Mouse (Mus musculus) lung, embryonic 15.5 days (tissue): Measurements from ENCODE around the gene Slc4a4. TPM values are rescaled to one million over a fixed set of nuclear protein-coding genes. Genes with fewer than 3 reads are reported as not detected.
A peak's percentile ranks its signal among the peaks of the same experiment; 100 is the strongest.

ENCODE experiments used
- ATAC-seq: fragments of 200-750 bp; cut with Nextera tagmentation; 2 replicates; pipeline ENCODE4 v1.8.0; 2017; ENCODE audit warnings: moderate number of reproducible peaks, borderline replicate concordance; ENCODE audit not compliant: low FRiP score, low TSS enrichment; ENCODE audit errors: extremely low read depth
- H3K27ac ChIP-seq: fragments of 300-500 bp; sonication (generic); 2 replicates; pipeline ENCODE4 v1.5.1; 2015; ENCODE audit warnings: moderate library complexity, mild to moderate bottlenecking, inconsistent platforms
- H3K27me3 ChIP-seq: fragments of 300-500 bp; sonication (generic); 2 replicates; pipeline ENCODE4 v1.6.1; 2015; ENCODE audit warnings: inconsistent platforms
- H3K36me3 ChIP-seq: fragments of 300-500 bp; sonication (generic); 2 replicates; pipeline ENCODE4 v1.6.1; 2015; ENCODE audit warnings: inconsistent platforms
- H3K4me1 ChIP-seq: fragments of 300-500 bp; sonication (generic); 2 replicates; pipeline ENCODE4 v1.6.1; 2015; ENCODE audit warnings: inconsistent platforms
- H3K4me2 ChIP-seq: fragments of 300-500 bp; sonication (generic); 2 replicates; pipeline ENCODE4 v1.6.1; 2015; ENCODE audit warnings: inconsistent platforms, mild to moderate bottlenecking, moderate library complexity
- H3K4me3 ChIP-seq: fragments of 300-500 bp; sonication (generic); 2 replicates; pipeline ENCODE4 v1.5.1; 2015; ENCODE audit warnings: mild to moderate bottlenecking, inconsistent platforms
- H3K9ac ChIP-seq: fragments of 300-500 bp; sonication (generic); 2 replicates; pipeline ENCODE4 v1.6.1; 2015; ENCODE audit warnings: inconsistent platforms
- H3K9me3 ChIP-seq: fragments of 300-500 bp; sonication (generic); 2 replicates; pipeline ENCODE4 v1.6.1; 2016; ENCODE audit warnings: inconsistent platforms
- WGBS: fragments of 180-500 bp; shearing (Covaris S2); methylation state at CpG from one replicate; pipeline ENCODE4 v1.1.7; 2015; 5-methylcytosine and 5-hydroxymethylcytosine counted together
- polyA plus RNA-seq: library from polyadenylated mRNA; unstranded; fragments of >200 nt; fragmentation: Nextera tagmentation; extraction: Ambion mirVana; gene quantifications from 2 replicates; pipeline ENCODE4 v1.2.1, GENCODE M21; 2015

The Slc4a4 gene
- polyA plus RNA-seq, 1 experiment from 2014 or later, result 5.4 TPM

GRCm38 (mm10) chr5:88964685-88965290 is 78.2 kb downstream of the Slc4a4 start:
- no peak overlapping the region for H3K27ac ChIP-seq
- H3K4me2 ChIP-seq, result no peak overlapping the region
- 0 out of 2 replicates have a peak, but pooled peaks cover 7% of the 10 kb centered on the region for H3K4me1 ChIP-seq
- WGBS, result 55% methylated on average over 6 of the region's 6 CpGs
- H3K9me3 ChIP-seq, result no peaks in the 10 kb centered on the region
- H3K27me3 ChIP-seq, result no peaks in the 10 kb centered on the region
- H3K4me3 ChIP-seq, result no peak overlapping the region
- ATAC-seq, result peak; percentile 65; the same call in 1 of the 2 replicates
- H3K36me3 ChIP-seq, result no peaks in the 10 kb centered on the region
- no peak overlapping the region for H3K9ac ChIP-seq

- Histone ChIP-seq H3K4me1 (0 out of 2 replicates have a peak, but pooled peaks cover 3% of the 10 kb centered on the region), H3K36me3 (no peaks in the 10 kb centered on the region), H3K4me3 (no peak overlapping the region), H3K4me2 (no peak overlapping the region), H3K9me3 (no peaks in the 10 kb centered on the region), H3K9ac (no peak overlapping the region), H3K27ac (no peak overlapping the region), H3K27me3 (no peaks in the 10 kb centered on the region)
- ATAC-seq, result no peak
- 89% methylated on average over 4 of the region's 4 CpGs for WGBS
Measured at GRCm38 (mm10) chr5:88966507-88966906, 79.9 kb downstream of the Slc4a4 start.

GRCm38 (mm10) chr5:88968923-88969639 is 82.5 kb downstream of the Slc4a4 start:
- no peaks in the 10 kb centered on the region for H3K27me3 ChIP-seq
- no peaks in the 10 kb centered on the region for H3K9me3 ChIP-seq
- H3K36me3 ChIP-seq, result no peaks in the 10 kb centered on the region
- H3K4me1 ChIP-seq, result 0 out of 2 replicates have a peak, but pooled peaks cover 3% of the 10 kb centered on the region
- H3K4me2 ChIP-seq, result no peak overlapping the region
- WGBS, result 26% methylated on average over 11 of the region's 11 CpGs
- H3K4me3 ChIP-seq, result no peak overlapping the region
- H3K27ac ChIP-seq, result no peak overlapping the region
- no peak for ATAC-seq
- H3K9ac ChIP-seq, result no peak overlapping the region

- no peak overlapping the region for H3K9ac ChIP-seq
- H3K9me3 ChIP-seq, result no peaks in the 10 kb centered on the region
- no peaks in the 10 kb centered on the region for H3K36me3 ChIP-seq
- H3K4me3 ChIP-seq, result no peak overlapping the region
- no peak overlapping the region for H3K27ac ChIP-seq
- ATAC-seq, result no peak
- no peaks in the 10 kb centered on the region for H3K27me3 ChIP-seq
- H3K4me2 ChIP-seq, result no peak overlapping the region
- H3K4me1 ChIP-seq, result 0 out of 2 replicates have a peak, but pooled peaks cover 3% of the 10 kb centered on the region
Measured at GRCm38 (mm10) chr5:88971554-88971953, 84.9 kb downstream of the Slc4a4 start.

- H3K9me3 ChIP-seq, result no peaks in the 10 kb centered on the region
- no peak overlapping the region for H3K27ac ChIP-seq
- H3K4me1 ChIP-seq, result 0 out of 2 replicates have a peak, but pooled peaks cover 3% of the 10 kb centered on the region
- WGBS, result 42% methylated on average over 7 of the region's 7 CpGs
- no peak overlapping the region for H3K4me3 ChIP-seq
- H3K4me2 ChIP-seq, result no peak overlapping the region
- ATAC-seq, result no peak
- H3K27me3 ChIP-seq, result no peaks in the 10 kb centered on the region
- H3K9ac ChIP-seq, result no peak overlapping the region
- H3K36me3 ChIP-seq, result no peaks in the 10 kb centered on the region
Measured at GRCm38 (mm10) chr5:88972277-88972676, 85.7 kb downstream of the Slc4a4 start.

- H3K27ac ChIP-seq, result no peak overlapping the region
- H3K4me3 ChIP-seq, result no peak overlapping the region
- no peaks in the 10 kb centered on the region for H3K9me3 ChIP-seq
- H3K4me1 ChIP-seq, result 0 out of 2 replicates have a peak, but pooled peaks cover 3% of the 10 kb centered on the region
- no peak for ATAC-seq
- no peaks in the 10 kb centered on the region for H3K27me3 ChIP-seq
- H3K36me3 ChIP-seq, result no peaks in the 10 kb centered on the region
- H3K9ac ChIP-seq, result no peak overlapping the region
- no peak overlapping the region for H3K4me2 ChIP-seq
- 86% methylated on average over 1 of the region's 1 CpGs for WGBS
Measured at GRCm38 (mm10) chr5:88973130-88973529, 86.5 kb downstream of the Slc4a4 start.

GRCm38 (mm10) chr5:88975694-88976093 is 89.1 kb downstream of the Slc4a4 start:
- H3K36me3 ChIP-seq, result no peaks in the 10 kb centered on the region
- H3K4me3 ChIP-seq, result no peak overlapping the region
- H3K4me2 ChIP-seq, result no peak overlapping the region
- no peaks in the 10 kb centered on the region for H3K4me1 ChIP-seq
- no peaks in the 10 kb centered on the region for H3K27me3 ChIP-seq
- no peak overlapping the region for H3K27ac ChIP-seq
- no peaks in the 10 kb centered on the region for H3K9me3 ChIP-seq
- no peak overlapping the region for H3K9ac ChIP-seq
- no peak for ATAC-seq

- Histone ChIP-seq H3K27me3 (no peaks in the 10 kb centered on the region), H3K9ac (no peak overlapping the region), H3K9me3 (no peaks in the 10 kb centered on the region), H3K36me3 (no peaks in the 10 kb centered on the region), H3K27ac (no peak overlapping the region), H3K4me3 (no peak overlapping the region), H3K4me1 (peaks cover 6% of the 10 kb centered on the region; the same call in 1 of the 2 replicates), H3K4me2 (no peak overlapping the region)
- 63% methylated on average over 3 of the region's 3 CpGs for WGBS
- no peak for ATAC-seq
Measured at GRCm38 (mm10) chr5:88976428-88976827, 89.8 kb downstream of the Slc4a4 start.

- ATAC-seq, result no peak
- Histone ChIP-seq H3K36me3 (no peaks in the 10 kb centered on the region), H3K4me1 (peaks cover 10% of the 10 kb centered on the region; the same call in 1 of the 2 replicates), H3K9me3 (no peaks in the 10 kb centered on the region), H3K9ac (no peak overlapping the region), H3K27me3 (no peaks in the 10 kb centered on the region), H3K4me2 (no peak overlapping the region), H3K27ac (no peak overlapping the region), H3K4me3 (no peak overlapping the region)
- 77% methylated on average over 4 of the region's 4 CpGs for WGBS
Measured at GRCm38 (mm10) chr5:88980740-88981139, 94.1 kb downstream of the Slc4a4 start.

- H3K36me3 ChIP-seq, result no peaks in the 10 kb centered on the region
- 32% methylated on average over 8 of the region's 8 CpGs for WGBS
- no peak overlapping the region for H3K4me2 ChIP-seq
- H3K4me3 ChIP-seq, result no peak overlapping the region
- no peaks in the 10 kb centered on the region for H3K9me3 ChIP-seq
- peak; percentile 57 for ATAC-seq
- peak overlapping the region; percentile 10; the same call in 1 of the 2 replicates for H3K27ac ChIP-seq
- H3K27me3 ChIP-seq, result no peaks in the 10 kb centered on the region
- H3K4me1 ChIP-seq, result peaks cover 10% of the 10 kb centered on the region; the same call in 1 of the 2 replicates
- no peak overlapping the region for H3K9ac ChIP-seq
Measured at GRCm38 (mm10) chr5:88981243-88982014, 94.8 kb downstream of the Slc4a4 start.

GRCm38 (mm10) chr5:88982040-88982736 is 95.6 kb downstream of the Slc4a4 start:
- Histone ChIP-seq H3K4me2 (no peak overlapping the region), H3K27ac (no peak overlapping the region; the same call in 1 of the 2 replicates)
- no peak for ATAC-seq

More at GRCm38 (mm10) chr5:88982040-88982736, 95.6 kb downstream of the Slc4a4 start:
- Histone ChIP-seq H3K4me3 (no peak overlapping the region), H3K36me3 (no peaks in the 10 kb centered on the region), H3K9me3 (no peaks in the 10 kb centered on the region), H3K4me1 (peaks cover 10% of the 10 kb centered on the region; the same call in 1 of the 2 replicates), H3K9ac (no peak overlapping the region), H3K27me3 (no peaks in the 10 kb centered on the region)
- 64% methylated on average over 3 of the region's 3 CpGs for WGBS
